Mouse (Mus musculus) midbrain, embryonic 16.5 days (tissue): ENCODE results near the gene Bnipl. TPM values are rescaled to one million over a fixed set of nuclear protein-coding genes. Genes with fewer than 3 reads are reported as not detected.

ENCODE experiments used
- ATAC-seq: fragments of 200-750 bp; cut with Nextera tagmentation; 2 replicates; pipeline ENCODE4 v1.8.0; 2017; ENCODE audit warnings: moderate TSS enrichment
- H3K27ac ChIP-seq: fragments of 300-500 bp; sonication (generic); 2 replicates; pipeline ENCODE4 v1.5.1; 2014; ENCODE audit warnings: mild to moderate bottlenecking, low read length, mixed read lengths
- H3K27me3 ChIP-seq: fragments of 300-500 bp; sonication (generic); 2 replicates; pipeline ENCODE4 v1.6.1; 2014; ENCODE audit warnings: low read depth, low read length, mixed read lengths; ENCODE audit not compliant: control insufficient read depth, insufficient read depth
- H3K36me3 ChIP-seq: fragments of 300-500 bp; sonication (generic); 2 replicates; pipeline ENCODE4 v1.6.1; 2014; ENCODE audit warnings: mild to moderate bottlenecking, low read length, moderate library complexity, mixed read lengths; ENCODE audit not compliant: control insufficient read depth, insufficient read depth
- H3K4me1 ChIP-seq: fragments of 300-500 bp; sonication (generic); 2 replicates; pipeline ENCODE4 v1.6.1; 2014; ENCODE audit warnings: mild to moderate bottlenecking, low read length, mixed read lengths; ENCODE audit not compliant: control insufficient read depth, insufficient read depth
- H3K4me2 ChIP-seq: fragments of 300-500 bp; sonication (generic); 2 replicates; pipeline ENCODE4 v1.6.1; 2014; ENCODE audit warnings: mild to moderate bottlenecking, low read length, mixed read lengths
- H3K4me3 ChIP-seq: fragments of 300-500 bp; sonication (generic); 2 replicates; pipeline ENCODE4 v1.5.1; 2014; ENCODE audit warnings: low read depth, mild to moderate bottlenecking, low read length, moderate library complexity, mixed read lengths
- H3K9ac ChIP-seq: fragments of 300-500 bp; sonication (generic); 2 replicates; pipeline ENCODE4 v1.6.1; 2014; ENCODE audit warnings: low read depth, low read length, mixed read lengths
- H3K9me3 ChIP-seq: fragments of 300-500 bp; sonication (generic); replicated peaks from 2 replicates; pipeline ENCODE4 v1.6.1; 2014; ENCODE audit warnings: mild to moderate bottlenecking, low read length, mixed read lengths; ENCODE audit not compliant: control insufficient read depth, poor library complexity, severe bottlenecking
- WGBS: fragments of 180-500 bp; shearing (Covaris S2); extraction: QIAGEN DNeasy Blood & Tissue Kit; methylation state at CpG from one replicate; pipeline ENCODE4 v1.1.7; 2014; 5-methylcytosine and 5-hydroxymethylcytosine counted together
- polyA plus RNA-seq: library from polyadenylated mRNA; unstranded; fragments of >200 nt; fragmentation: Nextera tagmentation; extraction: Ambion mirVana; gene quantifications from 2 replicates; pipeline ENCODE4 v1.2.1, GENCODE M21; 2015

Bnipl gene
- polyA plus RNA-seq, 1 experiment from 2014 or later, result not detected

DNA sequence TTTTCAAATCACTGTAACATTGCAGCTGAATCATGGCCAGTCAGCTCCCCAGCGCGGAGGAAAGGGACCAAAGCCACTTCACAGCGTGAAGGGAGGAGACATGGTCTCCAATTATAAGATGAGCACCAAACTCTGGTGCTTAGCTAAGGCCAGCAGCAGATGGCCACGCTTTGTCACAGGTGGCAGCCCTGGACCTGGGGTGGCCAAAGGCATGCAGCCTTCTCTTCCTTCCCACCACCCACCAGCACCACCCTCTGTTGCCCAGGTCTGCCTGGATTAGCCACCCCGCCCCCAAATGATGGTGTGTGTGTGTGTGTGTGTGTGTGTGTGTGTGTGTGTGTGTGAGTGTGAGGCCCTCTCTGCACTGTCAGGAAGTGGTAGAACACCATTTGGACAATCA, 22.5 kb upstream of the Bnipl start:
- Histone ChIP-seq H3K4me3 (no peak overlapping the region), H3K4me2 (no peak overlapping the region), H3K36me3 (0 out of 2 replicates have a peak, but pooled peaks cover 2% of the 10 kb centered on the region), H3K9ac (no peak overlapping the region), H3K27me3 (no peaks in the 10 kb centered on the region), H3K4me1 (no peaks in the 10 kb centered on the region), H3K9me3 (no peaks in the 10 kb centered on the region), H3K27ac (no peak overlapping the region)
- 90% methylated on average over 5 of the region's 5 CpGs for WGBS
- ATAC-seq, result no peak

DNA sequence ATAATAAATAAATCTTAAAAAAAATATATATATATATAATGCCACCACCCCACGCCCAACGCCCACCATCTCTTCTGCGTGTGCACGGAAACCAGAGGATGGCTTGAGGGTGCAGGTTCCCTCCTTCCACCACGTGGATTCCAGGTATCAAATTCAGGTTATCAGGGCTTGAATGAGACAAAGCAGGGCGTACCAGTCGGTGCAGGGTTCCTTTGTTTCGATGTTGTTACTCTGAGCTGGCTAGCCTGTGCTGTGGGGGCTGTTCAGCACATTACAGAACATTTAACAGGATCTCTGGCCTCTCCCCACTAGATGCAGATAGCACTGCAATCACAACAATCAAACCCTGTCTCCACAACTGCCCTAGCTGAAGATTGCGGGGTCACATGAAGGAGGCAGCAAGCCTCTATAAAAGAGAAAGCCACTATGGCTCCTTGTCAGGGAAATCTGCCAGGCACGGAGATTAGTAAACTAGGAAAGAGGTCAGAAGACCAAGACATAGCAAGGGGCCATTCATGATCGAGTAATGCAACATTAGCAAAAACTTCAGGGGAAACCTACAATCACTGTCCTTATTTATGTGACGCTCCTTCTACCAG, 19.9 kb upstream of the Bnipl start:
- no peak for ATAC-seq
- no peaks in the 10 kb centered on the region for H3K27me3 ChIP-seq
- no peak overlapping the region for H3K9ac ChIP-seq
- 85% methylated on average over 12 of the region's 12 CpGs for WGBS
- H3K4me3 ChIP-seq, result no peak overlapping the region
- H3K36me3 ChIP-seq, result peaks cover 20% of the 10 kb centered on the region
- H3K27ac ChIP-seq, result no peak overlapping the region
- H3K4me2 ChIP-seq, result no peak overlapping the region
- H3K4me1 ChIP-seq, result no peaks in the 10 kb centered on the region
- no peaks in the 10 kb centered on the region for H3K9me3 ChIP-seq

DNA sequence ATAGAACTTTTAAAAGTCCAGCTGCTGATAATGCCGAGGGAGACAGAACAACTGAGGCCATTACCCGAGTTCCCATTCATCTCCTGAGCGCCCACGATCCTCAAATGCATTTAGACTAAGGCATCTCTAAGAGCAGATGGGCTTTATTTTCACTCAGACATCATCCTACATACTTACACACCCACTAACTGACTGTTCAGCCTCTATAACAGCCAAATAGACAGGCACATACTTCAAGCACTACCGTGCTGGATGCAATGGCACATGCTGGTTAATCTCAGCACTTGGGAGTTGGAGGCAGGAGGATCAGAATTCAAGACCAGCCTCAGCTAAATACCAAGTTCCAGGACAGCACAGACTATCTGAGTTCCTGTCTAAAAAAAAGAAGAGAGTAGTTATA, 18.8 kb upstream of the Bnipl start:
- H3K9me3 ChIP-seq, result no peaks in the 10 kb centered on the region
- H3K4me2 ChIP-seq, result no peak overlapping the region
- H3K36me3 ChIP-seq, result peaks cover 20% of the 10 kb centered on the region
- no peak for ATAC-seq
- H3K27ac ChIP-seq, result no peak overlapping the region
- 92% methylated on average over 5 of the region's 5 CpGs for WGBS
- H3K9ac ChIP-seq, result no peak overlapping the region
- no peak overlapping the region for H3K4me3 ChIP-seq
- no peaks in the 10 kb centered on the region for H3K27me3 ChIP-seq
- H3K4me1 ChIP-seq, result no peaks in the 10 kb centered on the region

- Histone ChIP-seq H3K4me1 (no peaks in the 10 kb centered on the region), H3K27me3 (no peaks in the 10 kb centered on the region), H3K9ac (no peak overlapping the region), H3K4me3 (no peak overlapping the region), H3K27ac (no peak overlapping the region), H3K9me3 (no peaks in the 10 kb centered on the region), H3K36me3 (peaks cover 33% of the 10 kb centered on the region), H3K4me2 (no peak overlapping the region)
- no peak for ATAC-seq
Measured at GRCm38 (mm10) chr3:95267855-95268254, 16.9 kb upstream of the Bnipl start.

- Histone ChIP-seq H3K27ac (no peak overlapping the region), H3K4me2 (no peak overlapping the region), H3K27me3 (no peaks in the 10 kb centered on the region), H3K9me3 (no peaks in the 10 kb centered on the region), H3K4me3 (no peak overlapping the region), H3K4me1 (no peaks in the 10 kb centered on the region), H3K36me3 (peaks cover 42% of the 10 kb centered on the region), H3K9ac (no peak overlapping the region)
- 100% methylated on average over 3 of the region's 3 CpGs for WGBS
- ATAC-seq, result no peak
Measured at GRCm38 (mm10) chr3:95266052-95266451, 15.1 kb upstream of the Bnipl start.

DNA sequence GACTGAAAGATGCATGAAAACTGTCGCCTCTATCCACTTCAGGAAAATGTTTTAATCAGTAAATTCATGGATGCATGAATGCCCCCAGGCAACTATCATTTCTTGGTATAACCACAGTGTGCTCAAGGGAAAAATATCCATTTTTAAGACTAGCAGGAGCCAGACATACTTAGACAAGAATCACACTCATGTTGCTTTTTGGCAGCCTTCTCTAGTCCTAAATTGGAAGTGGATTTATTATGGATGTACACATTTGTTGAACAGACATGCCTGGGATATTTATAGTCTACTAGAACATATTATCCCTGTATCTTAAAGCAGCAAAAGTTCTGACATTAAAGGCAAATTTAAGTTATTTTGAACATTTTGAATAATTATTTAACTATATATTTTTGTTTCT, 13.7 kb upstream of the Bnipl start:
- Histone ChIP-seq H3K9ac (no peak overlapping the region), H3K4me2 (no peak overlapping the region), H3K27me3 (no peaks in the 10 kb centered on the region), H3K4me1 (no peaks in the 10 kb centered on the region), H3K27ac (no peak overlapping the region), H3K9me3 (no peaks in the 10 kb centered on the region), H3K36me3 (peaks cover 44% of the 10 kb centered on the region), H3K4me3 (no peak overlapping the region)
- no peak for ATAC-seq
- 72% methylated on average over 1 of the region's 1 CpGs for WGBS

- no peaks in the 10 kb centered on the region for H3K9me3 ChIP-seq
- no peaks in the 10 kb centered on the region for H3K4me1 ChIP-seq
- H3K9ac ChIP-seq, result no peak overlapping the region
- no peak overlapping the region for H3K27ac ChIP-seq
- ATAC-seq, result no peak
- peaks cover 48% of the 10 kb centered on the region for H3K36me3 ChIP-seq
- H3K27me3 ChIP-seq, result no peaks in the 10 kb centered on the region
- 55% methylated on average over 11 of the region's 11 CpGs for WGBS
- no peak overlapping the region for H3K4me2 ChIP-seq
- H3K4me3 ChIP-seq, result no peak overlapping the region
Measured at GRCm38 (mm10) chr3:95263089-95263739, 12.2 kb upstream of the Bnipl start.

- Histone ChIP-seq H3K9me3 (no peaks in the 10 kb centered on the region), H3K36me3 (peaks cover 47% of the 10 kb centered on the region), H3K27ac (no peak overlapping the region), H3K4me1 (no peaks in the 10 kb centered on the region), H3K9ac (no peak overlapping the region), H3K4me3 (no peak overlapping the region), H3K4me2 (no peak overlapping the region), H3K27me3 (no peaks in the 10 kb centered on the region)
- 95% methylated on average over 4 of the region's 4 CpGs for WGBS
- ATAC-seq, result no peak
Measured at GRCm38 (mm10) chr3:95261975-95262374, 11.0 kb upstream of the Bnipl start.

GRCm38 (mm10) chr3:95256931-95257330, 5.9 kb upstream of the Bnipl start:
- H3K4me1 ChIP-seq, result no peaks in the 10 kb centered on the region
- H3K9ac ChIP-seq, result no peak overlapping the region
- WGBS, result 91% methylated on average over 5 of the region's 5 CpGs
- no peak overlapping the region for H3K4me3 ChIP-seq
- ATAC-seq, result no peak
- H3K27me3 ChIP-seq, result no peaks in the 10 kb centered on the region
- peaks cover 31% of the 10 kb centered on the region for H3K36me3 ChIP-seq
- no peak overlapping the region for H3K4me2 ChIP-seq
- no peak overlapping the region for H3K27ac ChIP-seq
- H3K9me3 ChIP-seq, result no peaks in the 10 kb centered on the region
